Mouse (Mus musculus): ENCODE data around the gene Ccndbp1. TPM values are rescaled to one million over a fixed set of nuclear protein-coding genes. Genes with fewer than 3 reads are reported as not detected.
"Not testable (repeated sequence)": the region's sequence is repeated elsewhere in the genome, so short reads cannot be mapped to it uniquely, and the experiment has no call there.

Gene Ccndbp1
- total RNA-seq (2021) (10 to 100 TPM; 43.7 to 44.8 TPM), polyA plus RNA-seq (2012; rRNA removed) (9.7 and 13.7 TPM in 2 replicates)
- long read RNA-seq, transcript Ccndbp1-201 (11 exons, 1,569 nt), result major isoform, 30 of 34 reads
- long read RNA-seq, partial matches to known transcripts, result 0 of 34 reads
- long read RNA-seq, other reads (novel, unspliced or antisense), result 3 of 34 reads

DNA sequence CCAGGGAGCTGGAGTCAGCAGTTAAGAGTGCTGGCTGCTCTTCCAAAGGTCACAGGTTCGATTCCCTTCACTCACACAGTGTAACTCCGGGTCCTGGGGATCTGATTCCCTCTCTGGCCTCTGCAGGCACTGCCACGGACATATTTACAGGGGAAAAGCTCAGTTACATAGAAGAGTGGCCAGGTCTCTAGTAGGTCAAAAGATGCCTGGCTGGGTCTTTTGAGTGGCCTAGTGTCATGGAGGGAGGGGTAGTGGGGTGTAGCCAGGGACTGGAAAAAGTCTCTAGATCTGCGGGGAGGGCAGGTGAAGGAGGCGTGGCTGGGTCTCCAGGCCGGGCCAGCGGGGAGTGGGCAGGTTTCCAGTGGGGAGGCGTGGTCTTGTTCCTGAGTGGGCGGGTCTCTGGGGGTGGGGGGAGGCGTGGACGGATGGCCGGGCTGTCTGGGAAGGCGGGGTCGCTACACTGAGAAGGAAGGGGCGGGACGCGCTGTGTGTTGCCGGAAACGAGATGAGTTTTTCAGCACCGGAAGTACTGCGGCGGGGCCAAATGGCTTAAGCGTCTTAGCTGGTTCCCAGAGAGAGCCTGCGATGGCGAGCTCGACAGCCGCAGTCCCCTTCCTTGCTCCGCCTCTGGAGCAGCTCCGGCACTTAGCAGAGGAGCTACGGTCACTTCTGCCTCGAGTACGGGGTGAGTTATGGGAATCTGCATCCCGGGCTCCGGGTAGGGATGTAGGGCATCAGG, at the start of gene Ccndbp1:
Ccndbp1 (plus strand) TSS at position 479 of the 739 bp plus-strand sequence.
- DNase-seq, result peak; percentile 95

DNA sequence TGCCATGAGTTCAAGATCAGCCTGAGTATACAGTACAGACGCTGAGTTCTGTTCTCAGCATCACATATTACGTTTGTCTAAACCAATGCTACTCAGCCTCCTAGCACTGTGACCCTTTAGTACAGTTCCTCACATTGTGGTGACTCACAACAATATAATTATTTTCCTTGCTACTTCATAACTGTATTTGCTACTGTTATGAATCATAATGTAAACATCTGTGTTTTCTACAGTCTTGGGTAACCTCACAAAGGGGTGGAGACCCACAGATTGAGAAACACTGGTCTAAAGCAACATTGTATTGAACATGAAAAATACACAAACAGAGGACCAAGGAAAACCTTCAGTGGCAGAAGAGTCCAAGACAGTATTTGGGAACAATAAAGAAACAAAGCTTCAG, 48.8 kb upstream of the Ccndbp1 start:
- no peak for DNase-seq

DNA sequence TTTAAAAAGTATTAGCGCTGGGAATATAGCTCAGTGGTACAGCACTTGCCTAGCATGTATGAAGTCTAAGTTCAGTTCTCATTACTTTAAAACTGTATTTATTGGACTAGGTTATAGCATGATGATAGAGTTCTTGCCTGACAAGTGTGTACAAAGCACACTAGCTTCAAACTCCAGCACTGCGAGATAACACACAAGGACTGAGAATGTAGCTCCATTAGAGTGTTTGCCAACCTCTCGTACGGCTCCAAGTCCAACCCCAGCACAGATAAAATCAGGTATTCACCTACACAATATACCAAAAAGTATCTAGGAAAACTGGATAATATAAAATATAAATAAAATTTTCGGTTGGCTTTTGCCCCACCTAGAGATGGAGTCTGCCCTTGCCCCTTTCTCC, 48.4 kb upstream of the Ccndbp1 start:
- no peak for DNase-seq

DNA sequence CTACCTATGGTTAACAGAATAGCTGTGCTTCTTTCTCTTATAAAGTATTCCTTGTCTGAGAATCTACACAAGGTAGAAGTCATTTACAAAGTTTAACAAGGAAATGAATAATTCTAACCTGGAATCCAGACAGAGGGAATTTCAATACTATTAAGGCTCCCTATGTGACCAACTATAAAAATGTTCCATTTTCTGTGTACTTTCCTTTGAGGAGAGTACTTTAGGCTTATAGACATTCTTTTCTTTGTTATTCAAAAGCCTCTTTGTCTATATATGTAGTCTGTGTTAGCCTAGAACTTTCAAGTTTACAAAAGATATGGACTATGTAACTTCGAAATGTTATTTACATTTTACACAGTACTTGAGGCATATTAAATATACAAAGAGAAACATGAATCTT, 47.9 kb upstream of the Ccndbp1 start:
- DNase-seq, result no peak

DNA sequence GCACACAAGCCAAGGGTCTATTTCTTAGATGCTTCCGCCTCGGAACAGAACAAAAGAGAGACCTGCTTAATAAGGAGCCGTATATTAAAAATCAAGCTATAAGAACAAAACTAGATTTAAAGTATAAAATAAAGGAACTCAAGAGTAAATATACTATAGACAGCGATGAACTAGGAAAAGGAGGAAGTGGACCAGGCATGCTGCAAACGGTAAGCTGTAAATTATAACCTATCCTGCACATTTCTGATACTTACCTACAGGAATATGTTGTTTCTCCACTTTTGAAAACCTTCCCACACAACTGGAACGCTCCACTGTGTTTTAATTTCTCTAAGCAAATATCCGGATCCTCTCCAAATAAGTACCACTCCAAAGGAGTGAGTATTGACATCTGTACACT, 45.1 kb upstream of the Ccndbp1 start:
- no peak for DNase-seq

DNA sequence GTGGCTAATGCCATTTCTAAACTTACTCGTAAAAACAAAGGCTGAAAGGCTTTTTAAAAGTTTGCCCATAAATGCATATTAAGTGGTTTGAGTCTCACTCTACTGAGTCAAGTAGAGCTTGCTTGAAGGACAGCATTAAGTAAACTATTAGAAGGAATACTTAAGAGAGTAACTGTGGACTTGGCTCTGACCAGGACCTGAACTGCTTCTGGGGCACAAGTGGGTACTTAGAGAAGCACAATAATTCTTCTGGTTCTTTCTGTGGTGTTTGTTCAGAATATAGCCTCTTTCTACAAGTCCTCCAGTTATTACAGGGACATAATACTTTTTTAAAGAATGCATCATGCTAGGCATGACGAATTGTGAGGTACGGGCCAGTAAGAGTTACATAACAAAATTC, 42.7 kb upstream of the Ccndbp1 start:
- DNase-seq, result no peak

DNA sequence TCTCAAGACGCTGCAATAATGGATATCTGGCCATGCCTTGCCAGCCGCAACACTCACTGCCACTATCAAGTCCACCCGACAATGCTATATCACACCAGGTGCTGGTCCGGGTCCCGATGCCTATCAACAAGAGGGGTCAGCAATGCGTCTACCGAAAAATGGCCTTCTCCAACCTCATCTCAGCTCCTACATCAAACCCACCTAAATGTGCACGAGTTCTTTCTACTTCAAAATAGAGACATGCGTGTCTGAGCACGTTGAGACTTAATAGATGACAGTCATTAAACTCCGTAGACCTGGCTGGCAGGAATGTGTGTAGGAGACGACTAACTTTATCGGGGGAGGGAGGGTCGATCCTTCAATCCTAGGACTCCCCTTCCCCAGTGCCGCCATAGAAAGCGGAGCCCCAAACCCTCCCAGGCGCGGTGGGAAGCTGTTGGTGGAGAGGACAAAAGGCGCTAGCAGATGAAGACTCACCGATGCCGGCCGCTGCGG, 38.1 kb upstream of the Ccndbp1 start:
- DNase-seq, result no peak

DNA sequence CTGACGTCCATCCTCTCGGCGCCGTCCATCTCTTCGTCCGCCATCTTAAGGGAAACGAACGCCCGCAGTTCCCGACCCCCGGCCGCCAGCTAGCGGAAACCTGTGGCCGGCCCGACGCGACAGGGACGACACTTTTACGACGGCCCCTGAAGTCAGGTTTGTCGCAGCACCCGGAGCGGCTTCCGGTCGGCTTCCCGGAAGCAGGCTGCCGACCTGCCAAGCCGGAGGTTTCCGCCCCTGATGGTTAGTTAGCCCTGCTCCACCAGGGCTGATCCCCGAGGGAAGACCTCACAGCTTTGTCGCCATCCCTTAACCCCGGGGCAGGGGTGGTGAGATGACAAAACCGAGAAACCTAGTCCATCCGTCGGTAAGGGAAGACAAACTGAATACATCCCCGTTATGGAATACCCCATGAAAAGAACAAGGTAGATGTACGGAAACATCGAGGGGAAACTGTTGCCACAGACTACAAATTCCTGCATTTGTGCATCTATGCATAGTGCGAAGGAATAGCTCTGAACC, 37.6 kb upstream of the Ccndbp1 start, which contains the start of gene Ubr1:
Ubr1 (minus strand) TSS at position 157 of the 522 bp plus-strand sequence.
- DNase-seq, result peak; percentile 91

DNA sequence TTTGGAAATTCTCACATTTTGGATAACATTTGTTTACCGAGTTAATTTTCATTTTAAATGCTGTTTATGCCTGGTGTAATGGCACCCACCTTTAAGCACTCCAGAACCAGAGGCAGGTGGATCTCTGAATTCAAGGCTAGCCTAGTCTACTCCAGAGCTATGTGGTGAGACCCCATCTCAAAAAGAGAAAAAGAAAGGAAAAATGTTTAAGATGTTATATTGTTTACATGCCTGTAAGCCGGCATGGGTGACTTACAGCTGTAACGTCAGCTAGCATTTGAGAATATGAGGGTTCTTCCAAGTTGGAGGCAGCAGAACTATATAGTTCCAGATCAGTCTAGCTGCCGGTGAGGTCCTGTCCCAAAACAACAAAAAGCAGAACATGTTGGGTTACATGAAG, 36.4 kb upstream of the Ccndbp1 start:
- no peak for DNase-seq

DNA sequence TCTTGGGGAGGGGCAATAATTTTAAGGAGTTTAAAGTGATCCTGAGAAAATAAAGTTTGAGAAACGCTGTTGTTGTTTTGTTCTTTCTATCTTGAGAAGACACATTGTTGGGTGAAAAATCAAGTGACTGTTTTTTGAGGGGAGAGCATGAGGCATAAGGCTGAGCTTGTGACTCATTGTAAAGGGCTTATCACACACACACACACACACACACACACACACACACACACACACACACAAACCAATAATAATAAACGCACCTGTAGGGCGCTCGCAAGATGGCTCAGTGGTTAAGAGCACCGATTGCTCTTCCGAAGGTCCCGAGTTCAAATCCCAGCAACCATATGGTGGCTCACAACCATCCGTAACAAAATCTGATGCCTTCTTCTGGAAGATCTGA, 35.9 kb upstream of the Ccndbp1 start:
- not testable (repeated sequence) for DNase-seq

DNA sequence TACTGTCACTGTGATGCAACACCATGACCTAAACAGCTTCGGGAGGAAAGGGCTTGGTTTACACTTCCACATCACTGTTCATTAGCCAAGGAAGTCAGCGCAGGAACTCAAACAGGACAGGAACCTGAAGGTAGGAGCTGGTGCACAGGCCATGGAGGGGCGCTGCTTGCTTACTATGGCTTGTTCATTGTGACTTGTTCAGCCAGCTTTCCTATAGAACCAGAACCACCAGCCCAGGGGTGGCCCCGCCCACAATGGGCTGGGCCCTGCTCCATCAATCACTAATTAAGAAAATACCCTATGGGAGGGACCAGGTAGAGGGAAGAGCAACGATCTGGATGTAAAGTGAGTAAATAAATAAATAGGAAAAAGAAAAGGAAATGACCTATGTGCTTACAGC, 35.2 kb upstream of the Ccndbp1 start:
- no peak for DNase-seq

DNA sequence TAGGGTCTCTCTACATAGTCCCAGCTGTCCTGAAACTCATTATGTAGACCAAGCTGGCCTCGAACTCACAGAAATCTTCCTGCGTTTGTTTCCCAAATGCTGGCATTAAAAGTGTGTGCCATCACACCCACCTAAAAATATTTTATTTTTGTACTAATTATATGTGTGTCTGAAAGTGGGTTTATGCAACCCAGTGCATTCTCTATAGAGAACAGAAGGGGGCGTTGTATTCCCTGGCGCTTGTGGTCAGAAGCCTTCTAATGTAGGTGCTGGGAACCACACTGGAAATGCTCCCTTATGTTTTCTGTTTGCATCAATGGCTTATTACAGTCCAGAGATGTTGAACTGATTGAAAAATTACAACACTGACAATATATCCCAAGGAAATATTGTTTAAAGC, 31.9 kb upstream of the Ccndbp1 start:
- no peak for DNase-seq

DNA sequence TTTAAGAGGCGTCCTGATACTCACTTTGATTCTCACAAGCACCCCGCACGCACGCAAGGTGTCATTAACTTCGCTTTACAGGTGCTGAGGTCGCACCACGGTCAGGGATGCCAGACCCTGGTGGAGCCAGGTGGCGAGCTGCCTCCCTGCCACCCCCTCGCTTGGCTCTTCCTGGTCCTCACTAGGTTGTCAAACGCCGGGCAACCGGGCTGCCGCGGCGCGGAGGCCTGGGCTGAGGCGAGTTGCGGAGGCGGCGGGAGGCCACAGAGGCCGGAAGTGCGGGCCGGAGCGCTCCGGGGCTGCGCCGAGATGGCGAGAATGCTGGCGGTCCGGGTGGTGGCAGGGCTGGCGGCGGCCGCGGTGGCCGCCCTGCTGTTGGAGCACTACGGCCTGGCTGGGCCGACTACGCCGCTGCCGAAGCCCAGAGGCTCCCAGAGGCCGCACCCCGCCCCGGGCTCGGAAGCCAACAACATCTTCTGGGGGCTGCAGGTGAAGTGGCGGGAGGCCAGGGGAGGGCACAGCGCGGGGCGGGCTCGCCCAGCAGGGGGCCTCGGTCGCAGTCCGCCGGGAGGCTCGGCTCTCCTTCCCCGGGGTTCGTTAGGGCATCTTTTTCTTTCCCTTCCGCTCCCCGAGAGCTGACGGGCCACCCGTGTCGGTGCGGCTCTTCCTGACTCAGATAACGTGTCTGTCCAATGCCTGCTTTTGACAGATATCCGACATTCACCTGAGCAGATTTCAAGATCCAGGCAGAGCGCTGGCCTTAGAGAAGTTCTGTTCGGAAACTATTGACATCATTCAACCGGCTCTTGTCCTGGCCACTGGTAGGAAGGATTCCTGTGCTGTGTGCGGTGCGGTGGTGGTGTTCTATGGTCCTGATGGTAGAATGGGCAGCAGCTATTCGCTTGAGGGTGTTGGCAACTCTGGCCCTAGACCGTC, 30.9 kb upstream of the Ccndbp1 start, which contains the start of gene Tmem62:
Tmem62 (plus strand) TSS at position 28 of the 936 bp plus-strand sequence.
- peak; percentile 89 for DNase-seq

DNA sequence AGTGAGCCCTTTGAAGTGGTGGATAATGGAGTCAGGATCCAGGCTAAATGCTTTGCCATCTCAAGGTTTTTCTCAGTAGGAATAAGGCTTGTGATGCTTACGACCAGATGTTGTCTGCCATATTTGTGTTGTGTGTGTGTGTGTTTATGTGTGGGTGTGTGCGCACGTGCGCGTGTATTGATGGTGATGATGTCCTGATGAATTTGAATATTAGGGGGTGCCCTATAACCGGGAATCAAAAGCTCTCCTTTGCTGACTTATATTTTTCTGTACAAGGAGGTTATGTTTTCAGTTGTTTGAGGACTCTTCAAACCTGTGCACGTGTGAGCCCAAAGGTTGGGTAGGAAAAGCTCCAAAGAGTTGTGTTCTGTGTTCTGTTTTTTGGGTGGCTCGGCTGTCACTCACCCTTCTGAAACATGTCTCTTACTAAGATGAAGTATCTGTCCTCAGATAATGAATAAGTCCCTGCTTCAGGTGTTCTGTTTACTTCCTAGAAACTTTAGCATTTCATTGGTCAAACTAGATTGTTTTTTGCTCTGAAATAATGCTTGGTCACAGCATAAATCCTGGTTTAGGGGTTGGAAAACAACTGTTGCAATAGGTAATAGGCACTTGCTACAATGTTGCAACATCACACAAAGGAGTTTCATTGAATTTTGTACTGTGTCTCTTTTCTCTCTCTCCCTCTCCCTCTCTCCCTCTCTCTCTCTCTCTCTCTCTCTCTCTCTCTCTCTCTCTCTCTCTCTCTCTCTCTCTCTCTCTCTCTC, 30.1 kb upstream of the Ccndbp1 start:
- DNase-seq, result no peak

DNA sequence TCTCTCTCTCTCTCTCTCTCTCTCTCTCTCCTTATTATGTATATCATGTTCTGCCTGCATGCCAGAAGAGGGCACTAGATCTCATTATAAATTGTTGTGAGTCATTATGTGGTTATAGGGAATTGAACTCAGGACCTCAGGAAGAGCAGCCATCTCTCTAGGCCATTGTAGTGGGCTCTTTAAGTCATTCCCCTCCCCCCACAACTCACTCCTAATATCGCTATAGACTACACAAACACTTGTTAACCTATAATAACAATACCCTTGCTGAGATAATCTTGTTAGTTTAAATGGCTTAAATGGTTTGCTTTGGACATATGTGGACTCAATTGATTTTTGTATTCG, 29.5 kb upstream of the Ccndbp1 start:
- no peak for DNase-seq

DNA sequence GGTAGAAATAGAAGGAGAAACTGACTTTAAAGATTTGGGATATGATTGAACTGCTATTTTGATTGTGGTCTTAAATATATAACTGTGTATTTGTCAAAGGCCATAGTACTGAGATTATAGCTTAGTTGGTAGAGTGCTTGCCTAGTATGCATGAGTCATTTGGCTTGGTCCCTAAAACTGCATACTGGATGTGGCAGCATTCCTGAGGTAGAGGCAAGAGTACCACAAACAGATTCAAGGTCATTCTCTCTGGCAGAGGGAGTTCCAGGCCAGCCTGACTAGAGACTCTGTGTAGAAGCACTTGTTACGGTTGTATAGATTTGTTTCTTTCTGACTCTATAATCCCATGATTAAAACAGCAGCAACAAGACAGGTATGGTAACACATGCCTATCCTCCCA, 28.4 kb upstream of the Ccndbp1 start:
- DNase-seq, result peak; percentile 52

DNA sequence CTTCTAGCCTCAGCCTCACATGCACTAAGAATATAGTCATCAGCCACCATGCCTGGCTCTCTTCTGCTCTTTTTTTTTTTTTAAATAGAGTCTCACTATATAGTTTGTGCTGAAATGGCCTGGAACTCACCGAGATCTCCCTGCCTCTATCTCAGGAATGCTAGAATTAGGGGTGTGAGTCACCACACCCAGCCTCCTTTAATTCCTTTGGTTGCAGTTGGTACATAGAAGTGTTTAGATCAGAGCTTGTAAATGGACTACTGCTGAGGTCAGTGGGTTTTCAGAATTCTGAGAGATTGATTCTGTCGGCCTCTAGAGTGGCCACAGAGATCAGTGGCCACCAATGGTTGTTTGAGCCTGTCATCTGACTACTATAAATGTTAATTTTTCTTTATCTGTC, 27.3 kb upstream of the Ccndbp1 start:
- DNase-seq, result no peak

DNA sequence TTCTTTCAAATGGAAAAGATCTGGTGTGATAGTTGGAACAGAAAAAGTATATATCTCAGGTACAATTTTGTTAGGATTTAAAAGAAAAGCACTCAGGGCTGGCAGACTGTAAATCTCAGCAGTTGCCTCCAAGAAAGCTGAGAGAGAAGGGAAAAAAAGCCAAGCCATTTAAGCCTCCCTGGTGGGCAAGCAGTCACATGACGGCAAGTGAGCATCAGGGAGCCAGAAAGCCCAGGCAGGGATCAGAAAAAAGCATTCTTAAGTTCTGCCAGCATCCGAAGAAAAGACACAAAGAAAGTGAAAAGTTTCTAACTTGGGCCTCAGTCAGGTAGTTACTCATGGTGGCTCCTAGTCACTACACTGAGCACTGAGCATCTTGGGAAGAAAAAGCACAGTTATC, 24.6 kb upstream of the Ccndbp1 start:
- DNase-seq, result no peak

DNA sequence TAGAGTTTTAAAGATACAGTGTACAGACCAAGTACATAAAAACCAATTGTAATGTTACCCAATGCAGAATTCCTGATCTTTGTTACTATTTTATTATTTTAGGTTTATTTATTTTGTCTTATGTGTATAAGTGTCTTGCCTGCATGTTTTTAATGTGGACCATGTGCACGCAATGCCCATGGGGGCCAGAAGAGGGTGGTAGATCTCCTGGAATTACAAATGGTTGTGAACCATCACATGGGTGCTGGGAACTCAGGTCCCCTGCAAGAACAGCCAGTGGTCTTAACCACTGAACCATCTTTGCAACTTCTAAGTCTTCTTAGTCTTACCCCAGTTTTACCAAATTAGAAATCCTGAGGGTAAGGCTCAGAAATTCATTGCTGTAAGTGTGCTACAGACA, 23.0 kb upstream of the Ccndbp1 start:
- no peak for DNase-seq

DNA sequence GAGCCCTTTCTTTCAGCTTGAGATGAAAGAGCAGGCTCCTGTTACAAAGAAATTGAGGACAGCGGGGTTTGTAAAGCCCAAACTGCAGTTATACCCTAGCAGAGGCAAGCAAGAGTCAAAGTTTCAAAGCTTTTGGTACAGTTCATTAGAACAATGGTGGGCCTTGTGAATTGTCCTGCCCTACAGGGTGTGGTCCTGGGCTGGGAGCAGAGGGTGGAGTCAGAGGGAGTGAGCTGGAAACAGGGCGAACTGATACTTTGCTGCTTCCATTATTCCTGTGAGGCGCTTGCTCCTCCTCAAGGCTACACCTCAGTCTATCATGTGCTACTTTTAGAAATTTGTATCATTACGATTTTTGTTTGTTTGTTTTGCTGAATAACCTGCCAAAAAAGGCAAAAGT, 17.0 kb upstream of the Ccndbp1 start:
- no peak for DNase-seq

DNA sequence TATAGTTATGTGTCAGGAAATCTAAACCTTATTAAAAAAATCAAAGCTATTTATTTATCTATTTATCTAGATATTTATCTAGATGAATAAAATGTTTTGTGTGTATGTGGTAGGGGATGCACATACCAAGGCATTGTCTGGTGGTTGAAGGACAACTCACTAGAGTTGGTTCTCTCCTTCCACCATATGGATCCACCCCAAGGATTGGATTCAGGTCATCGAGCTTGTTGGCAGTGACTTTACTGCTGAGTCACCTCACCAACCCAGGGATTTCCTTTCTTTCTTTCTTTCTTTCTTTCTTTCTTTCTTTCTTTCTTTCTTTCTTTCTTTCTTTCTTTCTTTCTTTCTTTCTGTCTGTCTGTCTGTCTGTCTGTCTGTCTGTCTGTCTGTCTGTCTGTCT, 11.6 kb upstream of the Ccndbp1 start:
- DNase-seq, result not testable (repeated sequence)

DNA sequence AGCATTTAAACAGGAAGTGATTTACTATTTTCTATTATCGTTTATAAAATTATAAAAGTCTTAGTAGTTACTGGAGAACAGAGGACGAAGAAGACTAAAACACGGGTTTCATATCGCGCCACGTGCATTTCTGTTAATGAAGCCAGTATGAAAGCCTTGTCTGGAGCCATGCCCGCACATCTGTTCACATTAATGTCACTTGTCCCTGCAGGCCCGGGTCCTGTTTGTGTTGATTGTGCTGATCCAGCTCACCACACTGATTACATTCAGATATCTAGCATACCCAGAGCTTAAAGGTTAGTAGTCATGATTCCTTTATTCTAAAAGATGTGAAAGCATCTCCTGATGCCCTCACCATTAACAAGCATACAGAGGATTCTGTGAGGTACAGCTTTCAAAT, 9.3 kb upstream of the Ccndbp1 start:
- no peak for DNase-seq

All from adrenal gland, adult 2 months (tissue).